Mouse (Mus musculus): Measurements from ENCODE around the gene Tfap2a. TPM values are rescaled to one million over a fixed set of nuclear protein-coding genes. Genes with fewer than 3 reads are reported as not detected.

Gene Tfap2a
- polyA plus RNA-seq, 1 experiment from 2014 or later: 8.4 TPM

DNA sequence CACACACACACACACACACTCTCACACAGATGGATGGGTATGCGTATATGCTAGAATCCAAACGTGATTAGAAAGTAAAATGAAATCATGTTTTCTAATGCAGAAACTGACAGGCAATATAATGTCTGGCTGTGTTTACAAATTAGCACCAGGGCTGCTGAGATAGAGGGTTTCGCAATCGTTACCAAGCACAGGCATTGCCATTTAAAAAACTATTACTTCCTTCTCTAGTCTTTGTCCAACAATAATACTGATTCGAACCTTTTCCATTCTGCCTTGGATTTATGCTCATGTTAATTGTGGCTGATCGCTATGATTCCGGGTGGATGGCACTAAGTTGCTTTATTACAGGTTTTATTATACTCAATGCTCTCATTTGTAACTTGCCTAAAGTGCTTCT lies 12.3 kb downstream of the Tfap2a start:
- Histone ChIP-seq H3K27ac (replicated peaks; ENCODE audit: low read depth, low read length) (0 out of 2 replicates have a peak overlapping the region, but pooled peaks have one; percentile 3), H3K9ac (replicated peaks; ENCODE audit: low read length) (no peak overlapping the region; the same call in 1 of the 2 replicates), H3K4me3 (ENCODE audit: low read depth, low read length) (peak overlapping the region; percentile 17; the same call in 1 of the 2 replicates), H3K9me3 (replicated peaks; ENCODE audit: control insufficient read depth, low read length) (no peaks in the 10 kb centered on the region), H3K4me1 (ENCODE audit: control insufficient read depth, insufficient read depth, low read length) (peaks cover 2% of the 10 kb centered on the region), H3K27me3 (ENCODE audit: control insufficient read depth, insufficient read depth, low read length) (peaks cover 7% of the 10 kb centered on the region; the same call in 1 of the 2 replicates), H3K36me3 (replicated peaks; ENCODE audit: control insufficient read depth, insufficient read depth, low read depth, low read length) (no peaks in the 10 kb centered on the region), H3K4me2 (ENCODE audit: low read depth, low read length) (no peak overlapping the region)
- ATAC-seq (replicated peaks; ENCODE audit: insufficient number of reproducible peaks, low FRiP score, low TSS enrichment, low read depth): no peak
- WGBS: 10% methylated on average over 7 of the region's 7 CpGs
- no peak for DNase-seq (ENCODE audit: low spot score)

DNA sequence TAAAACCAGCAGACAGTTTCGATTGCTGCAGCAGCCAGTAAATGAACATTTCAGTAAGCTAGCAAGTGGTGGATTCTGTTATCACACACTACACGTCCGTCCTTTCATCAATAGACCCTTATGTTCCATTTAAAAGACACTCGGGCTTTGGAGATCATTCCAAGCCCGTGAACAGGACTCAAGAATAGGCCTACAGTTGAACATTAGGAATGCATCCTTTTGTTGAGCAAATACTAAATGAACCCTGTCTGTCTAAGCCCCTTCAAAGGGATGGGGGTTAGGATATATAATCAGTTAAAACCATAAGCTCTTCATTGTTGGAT lies 14.6 kb downstream of the Tfap2a start:
- 9% methylated on average over 5 of the region's 5 CpGs for WGBS
- Histone ChIP-seq H3K27ac (replicated peaks; ENCODE audit: low read depth, low read length) (peak overlapping the region; percentile 78), H3K4me3 (ENCODE audit: low read depth, low read length) (peak overlapping the region; percentile 54)

GRCm38 (mm10) chr13:40722741-40723597 lies 15.2 kb downstream of the Tfap2a start:
- Histone ChIP-seq H3K4me2 (ENCODE audit: low read depth, low read length) (peak overlapping the region; percentile 87), H3K9ac (replicated peaks; ENCODE audit: low read length) (peak overlapping the region; percentile 48), H3K27me3 (ENCODE audit: control insufficient read depth, insufficient read depth, low read length) (no peaks in the 10 kb centered on the region; the same call in 1 of the 2 replicates), H3K4me1 (ENCODE audit: control insufficient read depth, insufficient read depth, low read length) (no peaks in the 10 kb centered on the region), H3K9me3 (replicated peaks; ENCODE audit: control insufficient read depth, low read length) (no peaks in the 10 kb centered on the region), H3K27ac (replicated peaks; ENCODE audit: low read depth, low read length) (peak overlapping the region; percentile 78), H3K4me3 (ENCODE audit: low read depth, low read length) (peak overlapping the region; percentile 54), H3K36me3 (replicated peaks; ENCODE audit: control insufficient read depth, insufficient read depth, low read depth, low read length) (no peaks in the 10 kb centered on the region)
- peak; percentile 92 for ATAC-seq (replicated peaks; ENCODE audit: insufficient number of reproducible peaks, low FRiP score, low TSS enrichment, low read depth)
- DNase-seq (ENCODE audit: low spot score): peak; percentile 96
- under 1% methylated on average over 70 of the region's 70 CpGs for WGBS

More for the DNA sequence above, 14.6 kb downstream of the Tfap2a start:
- no peaks in the 10 kb centered on the region for H3K4me1 ChIP-seq (ENCODE audit: control insufficient read depth, insufficient read depth, low read length)
- H3K36me3 ChIP-seq (replicated peaks; ENCODE audit: control insufficient read depth, insufficient read depth, low read depth, low read length): no peaks in the 10 kb centered on the region
- H3K4me2 ChIP-seq (ENCODE audit: low read depth, low read length): peak overlapping the region; percentile 87
- DNase-seq (ENCODE audit: low spot score) (no peak), ATAC-seq (replicated peaks; ENCODE audit: insufficient number of reproducible peaks, low FRiP score, low TSS enrichment, low read depth) (no peak)
- no peaks in the 10 kb centered on the region for H3K9me3 ChIP-seq (replicated peaks; ENCODE audit: control insufficient read depth, low read length)
- peaks cover 3% of the 10 kb centered on the region; the same call in 1 of the 2 replicates for H3K27me3 ChIP-seq (ENCODE audit: control insufficient read depth, insufficient read depth, low read length)
- H3K9ac ChIP-seq (replicated peaks; ENCODE audit: low read length): peak overlapping the region; percentile 48

GRCm38 (mm10) chr13:40719741-40720082 lies 18.5 kb downstream of the Tfap2a start:
- Histone ChIP-seq H3K4me1 (ENCODE audit: control insufficient read depth, insufficient read depth, low read length) (no peaks in the 10 kb centered on the region), H3K4me2 (ENCODE audit: low read depth, low read length) (peak overlapping the region; percentile 3; the same call in 1 of the 2 replicates), H3K27ac (replicated peaks; ENCODE audit: low read depth, low read length) (no peak overlapping the region; the same call in 1 of the 2 replicates), H3K9ac (replicated peaks; ENCODE audit: low read length) (no peak overlapping the region), H3K9me3 (replicated peaks; ENCODE audit: control insufficient read depth, low read length) (no peaks in the 10 kb centered on the region), H3K27me3 (ENCODE audit: control insufficient read depth, insufficient read depth, low read length) (peaks cover 4% of the 10 kb centered on the region; the same call in 1 of the 2 replicates), H3K4me3 (ENCODE audit: low read depth, low read length) (no peak overlapping the region), H3K36me3 (replicated peaks; ENCODE audit: control insufficient read depth, insufficient read depth, low read depth, low read length) (no peaks in the 10 kb centered on the region)
- ATAC-seq (replicated peaks; ENCODE audit: insufficient number of reproducible peaks, low FRiP score, low TSS enrichment, low read depth) (no peak), DNase-seq (ENCODE audit: low spot score) (peak; percentile 70)
- WGBS: 7% methylated on average over 9 of the region's 9 CpGs

- DNase-seq (ENCODE audit: low spot score): peak; percentile 51
- Histone ChIP-seq H3K4me2 (ENCODE audit: low read depth, low read length) (peak overlapping the region; percentile 3; the same call in 1 of the 2 replicates), H3K4me1 (ENCODE audit: control insufficient read depth, insufficient read depth, low read length) (no peaks in the 10 kb centered on the region), H3K9ac (replicated peaks; ENCODE audit: low read length) (no peak overlapping the region), H3K27me3 (ENCODE audit: control insufficient read depth, insufficient read depth, low read length) (peaks cover 7% of the 10 kb centered on the region), H3K4me3 (ENCODE audit: low read depth, low read length) (no peak overlapping the region), H3K9me3 (replicated peaks; ENCODE audit: control insufficient read depth, low read length) (no peaks in the 10 kb centered on the region), H3K36me3 (replicated peaks; ENCODE audit: control insufficient read depth, insufficient read depth, low read depth, low read length) (no peaks in the 10 kb centered on the region), H3K27ac (replicated peaks; ENCODE audit: low read depth, low read length) (peak overlapping the region; percentile 28; the same call in 1 of the 2 replicates)
- ATAC-seq (replicated peaks; ENCODE audit: insufficient number of reproducible peaks, low FRiP score, low TSS enrichment, low read depth): no peak
- WGBS: 12% methylated on average over 14 of the region's 14 CpGs
These were observed 19.0 kb downstream of the Tfap2a start for GRCm38 (mm10) chr13:40719066-40719740.

GRCm38 (mm10) chr13:40716771-40717716 lies 21.1 kb downstream of the Tfap2a start:
- WGBS: 14% methylated on average over 37 of the region's 37 CpGs
- H3K27ac ChIP-seq (replicated peaks; ENCODE audit: low read depth, low read length): no peak overlapping the region; the same call in 1 of the 2 replicates
- H3K9me3 ChIP-seq (replicated peaks; ENCODE audit: control insufficient read depth, low read length): no peaks in the 10 kb centered on the region
- ATAC-seq (replicated peaks; ENCODE audit: insufficient number of reproducible peaks, low FRiP score, low TSS enrichment, low read depth) (no peak), DNase-seq (ENCODE audit: low spot score) (no peak)
- no peaks in the 10 kb centered on the region for H3K36me3 ChIP-seq (replicated peaks; ENCODE audit: control insufficient read depth, insufficient read depth, low read depth, low read length)
- H3K4me3 ChIP-seq (ENCODE audit: low read depth, low read length): no peak overlapping the region
- H3K4me2 ChIP-seq (ENCODE audit: low read depth, low read length): peak overlapping the region; percentile 15
- no peaks in the 10 kb centered on the region for H3K4me1 ChIP-seq (ENCODE audit: control insufficient read depth, insufficient read depth, low read length)
- H3K27me3 ChIP-seq (ENCODE audit: control insufficient read depth, insufficient read depth, low read length): peaks cover 11% of the 10 kb centered on the region
- H3K9ac ChIP-seq (replicated peaks; ENCODE audit: low read length): no peak overlapping the region

DNA sequence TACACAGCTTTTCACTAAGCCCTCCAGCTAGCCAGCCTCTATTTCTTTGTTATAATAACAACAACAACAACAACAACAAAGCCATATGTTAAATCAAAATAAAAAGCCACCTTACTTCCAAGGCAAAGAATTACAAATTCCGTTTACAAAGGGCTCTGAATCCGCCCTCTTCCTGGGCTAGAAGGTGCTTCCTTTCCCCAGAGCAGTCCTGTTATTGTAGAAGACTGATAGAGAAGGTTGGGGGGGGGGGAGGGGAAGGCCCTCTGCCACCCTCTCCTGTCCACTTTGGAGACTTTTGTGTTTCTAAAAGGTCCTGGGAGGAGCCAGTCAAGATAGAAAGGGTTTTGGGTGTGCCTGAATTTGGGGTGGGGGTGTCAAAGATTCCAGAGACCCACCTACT lies 23.6 kb downstream of the Tfap2a start:
- no peaks in the 10 kb centered on the region for H3K36me3 ChIP-seq (replicated peaks; ENCODE audit: control insufficient read depth, insufficient read depth, low read depth, low read length)
- H3K4me1 ChIP-seq (ENCODE audit: control insufficient read depth, insufficient read depth, low read length): peaks cover 3% of the 10 kb centered on the region; the same call in 1 of the 2 replicates
- no peak for DNase-seq (ENCODE audit: low spot score)

More for the DNA sequence above, 23.6 kb downstream of the Tfap2a start:
- Histone ChIP-seq H3K4me2 (ENCODE audit: low read depth, low read length) (no peak overlapping the region), H3K27ac (replicated peaks; ENCODE audit: low read depth, low read length) (no peak overlapping the region), H3K4me3 (ENCODE audit: low read depth, low read length) (no peak overlapping the region), H3K9ac (replicated peaks; ENCODE audit: low read length) (no peak overlapping the region), H3K9me3 (replicated peaks; ENCODE audit: control insufficient read depth, low read length) (no peaks in the 10 kb centered on the region), H3K27me3 (ENCODE audit: control insufficient read depth, insufficient read depth, low read length) (peaks cover 24% of the 10 kb centered on the region)
- ATAC-seq (replicated peaks; ENCODE audit: insufficient number of reproducible peaks, low FRiP score, low TSS enrichment, low read depth): no peak
- WGBS: 32% methylated on average over 2 of the region's 2 CpGs

All from embryonic facial prominence, embryonic 11.5 days (tissue).